Mouse (Mus musculus) ES-E14 (cell line): ENCODE data around the gene Hand2.

ENCODE experiments used
- CHD2 ChIP-seq: IDR thresholded peaks from 2 replicates; pipeline ENCODE4 v1.6.1; 2014; ENCODE audit warnings: mild to moderate bottlenecking, low read depth, low read length, inconsistent platforms
- HCFC1 ChIP-seq: IDR thresholded peaks from 2 replicates; pipeline ENCODE4 v1.6.1; 2012; ENCODE audit warnings: low read length, inconsistent platforms, borderline replicate concordance; ENCODE audit not compliant: insufficient read depth
- MAFK ChIP-seq: IDR thresholded peaks from 2 replicates; pipeline ENCODE4 v1.6.1; 2014; ENCODE audit warnings: mild to moderate bottlenecking, low read depth, low read length, inconsistent platforms; ENCODE audit not compliant: insufficient read depth
- ZNF384 ChIP-seq: IDR thresholded peaks from 2 replicates; pipeline ENCODE4 v1.6.1; 2012; ENCODE audit warnings: low read depth, low read length, inconsistent platforms

GRCm38 (mm10) chr8:57337271-57338030, 16.7 kb downstream of the Hand2 start:
- TF ChIP-seq ZNF384 (no peak), CHD2 (no peak), HCFC1 (no peak), MAFK (no peak)
